Mouse (Mus musculus): ENCODE measurements around the gene Pik3ca. TPM values are rescaled to one million over a fixed set of nuclear protein-coding genes. Genes with fewer than 3 reads are reported as not detected.
"Not testable (repeated sequence)": the region's sequence is repeated elsewhere in the genome, so short reads cannot be mapped to it uniquely, and the experiment has no call there.

Pik3ca gene
- polyA plus RNA-seq, 1 experiment from 2014 or later: 5.9 TPM

DNA sequence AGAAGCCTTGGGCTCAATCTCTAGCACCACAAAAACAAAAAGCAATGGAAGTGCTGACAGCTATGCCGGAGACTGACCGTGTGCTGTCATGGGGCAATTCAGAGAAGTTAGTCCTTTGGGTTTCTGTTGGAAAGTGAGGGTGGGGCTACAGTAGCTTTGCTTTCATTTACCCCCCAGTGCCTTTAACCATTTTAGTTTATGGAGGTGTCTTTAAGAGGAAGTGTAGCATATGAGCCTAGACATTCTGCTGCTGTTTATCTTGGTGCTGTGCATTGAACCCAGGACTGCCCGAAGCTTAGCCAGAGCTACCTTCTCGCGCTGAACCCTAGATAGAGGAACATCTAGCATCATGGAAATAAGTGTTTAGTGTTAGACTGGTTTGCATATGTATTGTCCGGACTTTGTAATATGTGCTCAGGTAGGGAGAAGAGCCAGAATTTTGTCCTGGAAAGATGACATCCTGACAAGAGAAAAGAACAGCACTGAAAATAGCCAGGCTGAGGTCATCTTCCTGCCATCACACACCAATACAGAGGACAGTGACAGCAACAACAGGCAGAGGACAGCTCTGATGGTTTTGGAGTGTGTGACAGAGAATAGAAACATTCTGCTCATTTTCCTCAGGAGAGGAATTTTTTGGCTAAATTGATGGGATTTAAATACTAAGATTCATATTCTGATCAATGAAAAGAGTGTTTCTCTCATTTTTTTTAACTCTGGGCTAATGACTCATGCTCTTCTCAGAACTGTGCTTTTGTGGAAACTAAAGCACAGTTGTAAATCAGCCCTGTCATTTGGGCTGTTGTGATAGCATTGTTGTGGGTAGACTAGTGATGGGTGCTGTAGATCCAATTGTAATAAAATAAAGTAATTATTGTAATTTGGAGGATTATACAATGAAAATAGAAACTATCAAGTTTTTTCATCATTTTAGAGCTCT, 23.9 kb downstream of the Pik3ca start:
- Histone ChIP-seq H3K36me3 (ENCODE audit: control insufficient read depth, insufficient read depth) (no peaks in the 10 kb centered on the region), H3K27me3 (replicated peaks; ENCODE audit: control insufficient read depth, insufficient read depth, low read length) (no peaks in the 10 kb centered on the region), H3K4me3 (ENCODE audit: low read depth, low read length) (no peak overlapping the region), H3K4me1 (replicated peaks; ENCODE audit: control insufficient read depth, insufficient read depth, low read length) (no peaks in the 10 kb centered on the region; the same call in 1 of the 2 replicates), H3K4me2 (replicated peaks; ENCODE audit: low read depth) (no peak overlapping the region), H3K9me3 (ENCODE audit: control insufficient read depth) (no peaks in the 10 kb centered on the region), H3K9ac (ENCODE audit: low read depth, low read length) (no peak overlapping the region), H3K27ac (ENCODE audit: low read depth, low read length) (no peak overlapping the region)
- no peak for ATAC-seq
- WGBS: 83% methylated on average over 6 of the region's 6 CpGs
- no peak for TF ChIP-seq CTCF (IDR thresholded peaks at IDR 0.05; ENCODE audit: low read depth)

DNA sequence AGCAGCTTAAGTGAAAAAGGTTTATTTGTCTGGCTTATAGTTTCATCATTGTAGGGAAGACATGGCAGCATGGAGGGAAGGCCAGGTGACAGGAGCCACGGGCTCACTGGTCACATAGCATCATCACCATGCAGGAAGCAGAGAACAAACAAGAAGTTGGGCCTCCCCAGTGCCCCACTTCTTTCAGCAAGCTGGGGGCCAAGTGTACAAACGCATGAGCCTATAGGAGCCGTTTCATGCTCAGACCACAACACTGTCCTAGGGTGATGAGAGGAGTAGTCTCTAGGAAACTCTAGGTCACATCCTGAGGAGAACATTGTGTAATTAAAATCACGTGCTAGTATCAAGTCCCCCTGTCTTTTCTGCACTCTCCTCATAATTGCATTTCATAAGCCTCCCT, 30.2 kb downstream of the Pik3ca start:
- no peak for ATAC-seq
- WGBS: 66% methylated on average over 4 of the region's 4 CpGs
- no peak overlapping the region for H3K4me3 ChIP-seq (ENCODE audit: low read depth, low read length)

GRCm38 (mm10) chr3:32428361-32428760, 30.9 kb downstream of the Pik3ca start:
- Histone ChIP-seq H3K27me3 (replicated peaks; ENCODE audit: control insufficient read depth, insufficient read depth, low read length) (no peaks in the 10 kb centered on the region), H3K9me3 (ENCODE audit: control insufficient read depth) (no peaks in the 10 kb centered on the region), H3K4me1 (replicated peaks; ENCODE audit: control insufficient read depth, insufficient read depth, low read length) (no peaks in the 10 kb centered on the region), H3K27ac (ENCODE audit: low read depth, low read length) (no peak overlapping the region), H3K36me3 (ENCODE audit: control insufficient read depth, insufficient read depth) (no peaks in the 10 kb centered on the region), H3K4me2 (replicated peaks; ENCODE audit: low read depth) (no peak overlapping the region), H3K4me3 (ENCODE audit: low read depth, low read length) (no peak overlapping the region), H3K9ac (ENCODE audit: low read depth, low read length) (no peak overlapping the region)
- no peak for TF ChIP-seq CTCF (IDR thresholded peaks at IDR 0.05; ENCODE audit: low read depth)
- ATAC-seq: no peak
- 87% methylated on average over 3 of the region's 3 CpGs for WGBS

More for the DNA sequence above, 30.2 kb downstream of the Pik3ca start:
- H3K27ac ChIP-seq (ENCODE audit: low read depth, low read length): no peak overlapping the region
- no peaks in the 10 kb centered on the region for H3K36me3 ChIP-seq (ENCODE audit: control insufficient read depth, insufficient read depth)
- no peaks in the 10 kb centered on the region for H3K4me1 ChIP-seq (replicated peaks; ENCODE audit: control insufficient read depth, insufficient read depth, low read length)
- no peaks in the 10 kb centered on the region for H3K27me3 ChIP-seq (replicated peaks; ENCODE audit: control insufficient read depth, insufficient read depth, low read length)
- no peaks in the 10 kb centered on the region for H3K9me3 ChIP-seq (ENCODE audit: control insufficient read depth)
- no peak overlapping the region for H3K4me2 ChIP-seq (replicated peaks; ENCODE audit: low read depth)
- TF ChIP-seq CTCF (IDR thresholded peaks at IDR 0.05; ENCODE audit: low read depth): no peak
- no peak overlapping the region for H3K9ac ChIP-seq (ENCODE audit: low read depth, low read length)

GRCm38 (mm10) chr3:32428921-32429320, 31.4 kb downstream of the Pik3ca start:
- no peaks in the 10 kb centered on the region for H3K9me3 ChIP-seq (ENCODE audit: control insufficient read depth)
- H3K4me1 ChIP-seq (replicated peaks; ENCODE audit: control insufficient read depth, insufficient read depth, low read length): no peaks in the 10 kb centered on the region
- ATAC-seq: no peak
- H3K27ac ChIP-seq (ENCODE audit: low read depth, low read length): no peak overlapping the region
- no peak overlapping the region for H3K4me2 ChIP-seq (replicated peaks; ENCODE audit: low read depth)
- no peak overlapping the region for H3K9ac ChIP-seq (ENCODE audit: low read depth, low read length)
- H3K4me3 ChIP-seq (ENCODE audit: low read depth, low read length): no peak overlapping the region
- TF ChIP-seq CTCF (IDR thresholded peaks at IDR 0.05; ENCODE audit: low read depth): no peak
- WGBS: 59% methylated on average over 4 of the region's 4 CpGs
- H3K27me3 ChIP-seq (replicated peaks; ENCODE audit: control insufficient read depth, insufficient read depth, low read length): no peaks in the 10 kb centered on the region
- H3K36me3 ChIP-seq (ENCODE audit: control insufficient read depth, insufficient read depth): peaks cover 4% of the 10 kb centered on the region; the same call in 1 of the 2 replicates

DNA sequence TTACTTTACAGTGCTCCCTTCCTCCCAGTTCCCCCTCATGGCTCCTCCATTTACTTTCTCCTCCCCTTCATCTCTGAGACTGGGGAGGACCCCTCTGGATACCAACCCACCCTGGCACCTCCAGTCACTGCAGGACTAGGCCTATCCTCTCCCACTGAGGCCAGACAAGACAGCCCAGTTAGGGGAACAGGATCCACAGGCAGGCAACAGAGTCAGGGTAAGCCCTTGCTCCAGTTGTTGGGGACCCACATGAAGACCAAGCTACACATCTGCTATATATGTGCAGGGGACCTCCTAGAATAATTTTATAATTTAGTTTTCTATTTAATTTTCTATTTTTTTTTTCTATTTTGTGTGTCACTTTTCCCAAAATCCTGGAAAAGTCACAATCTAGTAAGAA, 31.9 kb downstream of the Pik3ca start:
- H3K27ac ChIP-seq (ENCODE audit: low read depth, low read length); ATAC-seq; H3K27me3 ChIP-seq (replicated peaks; ENCODE audit: control insufficient read depth, insufficient read depth, low read length); H3K9me3 ChIP-seq (ENCODE audit: control insufficient read depth); H3K4me1 ChIP-seq (replicated peaks; ENCODE audit: control insufficient read depth, insufficient read depth, low read length); H3K36me3 ChIP-seq (ENCODE audit: control insufficient read depth, insufficient read depth); H3K4me2 ChIP-seq (replicated peaks; ENCODE audit: low read depth); H3K4me3 ChIP-seq (ENCODE audit: low read depth, low read length); H3K9ac ChIP-seq (ENCODE audit: low read depth, low read length): not testable (repeated sequence)

DNA sequence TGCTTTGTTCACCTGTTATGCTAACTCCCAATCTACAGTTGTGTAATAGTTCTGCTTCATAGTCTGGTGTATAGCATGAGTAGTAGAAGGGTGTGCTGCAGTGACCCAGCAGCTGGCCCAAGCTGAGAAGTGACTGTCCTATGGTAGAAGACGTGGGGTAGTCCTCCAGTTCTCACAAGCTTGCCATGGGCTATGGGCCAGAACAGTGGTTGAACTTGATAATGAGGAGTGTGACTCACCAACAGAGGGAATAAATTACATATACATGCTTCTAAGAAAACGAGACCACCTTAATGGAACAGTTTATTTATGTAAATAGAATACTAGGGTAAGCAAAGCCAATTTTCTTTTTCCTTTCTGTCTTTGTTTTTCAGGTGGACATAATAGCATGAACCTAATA, 32.9 kb downstream of the Pik3ca start:
- H3K4me3 ChIP-seq (ENCODE audit: low read depth, low read length): no peak overlapping the region
- H3K4me2 ChIP-seq (replicated peaks; ENCODE audit: low read depth): no peak overlapping the region
- H3K36me3 ChIP-seq (ENCODE audit: control insufficient read depth, insufficient read depth): peaks cover 5% of the 10 kb centered on the region; the same call in 1 of the 2 replicates
- no peaks in the 10 kb centered on the region for H3K9me3 ChIP-seq (ENCODE audit: control insufficient read depth)
- ATAC-seq: no peak
- no peaks in the 10 kb centered on the region for H3K27me3 ChIP-seq (replicated peaks; ENCODE audit: control insufficient read depth, insufficient read depth, low read length)
- no peak overlapping the region for H3K27ac ChIP-seq (ENCODE audit: low read depth, low read length)
- 62% methylated on average over 2 of the region's 2 CpGs for WGBS
- no peak overlapping the region for H3K9ac ChIP-seq (ENCODE audit: low read depth, low read length)
- no peaks in the 10 kb centered on the region for H3K4me1 ChIP-seq (replicated peaks; ENCODE audit: control insufficient read depth, insufficient read depth, low read length)
- no peak for TF ChIP-seq CTCF (IDR thresholded peaks at IDR 0.05; ENCODE audit: low read depth)

Measured in intestine, postnatal 0 days (tissue).